Mouse (Mus musculus) myocyte (in vitro differentiated cells): ENCODE results near the gene Ly86.

ENCODE experiments used
- MAX ChIP-seq: IDR thresholded peaks from one replicate; pipeline ENCODE4 v1.6.1; 2011; ENCODE audit warnings: low read depth, mild to moderate bottlenecking, control low read depth
- POLR2A ChIP-seq: IDR thresholded peaks from one replicate; pipeline ENCODE4 v1.6.1; 2011; ENCODE audit warnings: low read depth, mild to moderate bottlenecking, control low read depth, moderate library complexity; ENCODE audit not compliant: insufficient read length
- POLR2AphosphoS2 ChIP-seq: IDR thresholded peaks from one replicate; pipeline ENCODE4 v1.6.1; 2011; ENCODE audit warnings: low read depth, control low read depth; ENCODE audit not compliant: insufficient read length

DNA sequence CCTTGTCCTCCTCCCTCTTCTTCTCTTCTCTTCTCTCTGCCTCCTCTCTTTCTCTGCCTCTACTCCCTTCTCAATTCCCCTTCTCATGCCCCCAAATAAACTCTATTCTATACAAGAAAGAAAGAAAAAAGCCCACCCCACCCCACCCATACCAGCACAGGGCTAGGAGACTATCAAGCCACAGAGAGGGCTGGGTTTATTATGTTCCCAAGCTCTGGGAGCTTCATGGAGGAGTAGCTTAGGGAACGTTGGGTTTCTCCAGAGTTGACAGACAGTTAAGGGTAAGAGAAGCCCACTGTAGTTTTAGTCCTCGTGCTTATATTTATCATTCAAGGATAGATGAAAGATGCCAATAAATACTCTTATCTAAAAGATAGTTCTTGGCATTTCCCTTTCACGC is 88.7 kb downstream of the Ly86 start:
- TF ChIP-seq POLR2A, result no peak
- TF ChIP-seq POLR2AphosphoS2, result no peak
- TF ChIP-seq MAX, result no peak
